Mouse (Mus musculus): ENCODE results near the gene Dnaic2. TPM values are rescaled to one million over a fixed set of nuclear protein-coding genes. Genes with fewer than 3 reads are reported as not detected.

Gene Dnaic2
- polyA plus RNA-seq, 1 experiment = not detected

DNA sequence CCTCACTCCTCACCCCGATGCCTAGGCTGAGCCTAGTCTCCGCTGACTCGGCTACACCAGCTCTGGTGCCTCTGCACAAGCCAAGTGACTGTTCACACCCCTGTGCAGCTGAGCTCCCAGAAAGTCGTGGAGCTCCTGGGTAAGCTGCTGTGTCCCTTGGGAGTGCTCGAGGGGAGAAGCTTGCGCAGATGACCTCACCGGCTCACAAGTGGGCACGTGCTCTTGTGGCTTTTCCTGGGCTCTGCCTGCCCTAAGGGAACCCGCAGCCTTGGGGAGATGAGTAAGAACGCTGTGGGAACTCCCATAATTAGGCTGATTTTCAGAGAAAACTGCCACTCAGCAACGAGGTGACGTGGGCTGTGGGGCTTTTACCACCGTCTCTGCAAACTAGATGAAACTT lies 4.2 kb upstream of the Dnaic2 start:
- no peak for TF ChIP-seq GATA1 (IDR thresholded peaks at IDR 0.05; ENCODE audit: low read length)

- TF ChIP-seq GATA1 (IDR thresholded peaks at IDR 0.05; ENCODE audit: low read length) = no peak
Measured at GRCm38 (mm10) chr11:114724787-114725590, 2.2 kb upstream of the Dnaic2 start.

DNA sequence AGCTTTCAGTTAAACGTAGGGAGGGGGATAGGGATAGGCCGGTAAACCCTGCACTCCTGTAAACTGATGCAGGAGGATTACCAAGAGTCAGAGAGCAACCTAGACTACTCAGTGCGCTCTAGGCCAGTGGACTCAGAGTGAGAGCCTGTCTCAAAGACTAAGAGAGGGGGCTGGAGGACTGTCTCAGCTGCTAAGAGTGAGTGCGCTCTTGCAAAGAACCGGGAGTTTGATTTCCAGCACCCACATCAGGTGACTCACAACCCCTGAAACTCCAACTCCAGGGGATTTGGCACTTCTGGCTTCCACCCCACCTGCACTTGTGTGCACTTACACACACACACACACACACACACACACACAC lies 598 bp downstream of the Dnaic2 start:
- TF ChIP-seq GATA1 (IDR thresholded peaks at IDR 0.05; ENCODE audit: low read length) = no peak

DNA sequence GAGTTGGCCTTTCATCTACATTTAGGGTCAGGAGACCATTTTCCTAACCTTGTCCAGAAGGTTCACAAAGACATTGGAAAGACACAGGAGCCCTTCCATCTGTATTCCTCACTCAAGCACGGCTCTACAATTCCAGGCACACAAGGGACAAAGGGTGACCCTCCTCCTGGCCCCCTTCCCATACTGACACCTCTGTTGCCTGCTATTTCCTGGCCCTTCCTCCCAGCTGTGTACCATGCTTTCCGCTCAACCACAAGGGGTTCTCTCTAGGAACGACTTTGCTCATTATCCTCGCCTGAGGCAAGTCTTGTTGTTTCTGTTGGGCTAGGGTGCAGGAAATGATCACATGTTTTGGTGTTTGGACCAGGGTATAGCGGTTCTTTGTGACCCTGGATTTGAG lies 1.1 kb downstream of the Dnaic2 start:
- TF ChIP-seq GATA1 (IDR thresholded peaks at IDR 0.05; ENCODE audit: low read length) = no peak

GRCm38 (mm10) chr11:114729832-114730363 lies 2.7 kb downstream of the Dnaic2 start:
- TF ChIP-seq GATA1 (IDR thresholded peaks at IDR 0.05; ENCODE audit: low read length) = no peak

DNA sequence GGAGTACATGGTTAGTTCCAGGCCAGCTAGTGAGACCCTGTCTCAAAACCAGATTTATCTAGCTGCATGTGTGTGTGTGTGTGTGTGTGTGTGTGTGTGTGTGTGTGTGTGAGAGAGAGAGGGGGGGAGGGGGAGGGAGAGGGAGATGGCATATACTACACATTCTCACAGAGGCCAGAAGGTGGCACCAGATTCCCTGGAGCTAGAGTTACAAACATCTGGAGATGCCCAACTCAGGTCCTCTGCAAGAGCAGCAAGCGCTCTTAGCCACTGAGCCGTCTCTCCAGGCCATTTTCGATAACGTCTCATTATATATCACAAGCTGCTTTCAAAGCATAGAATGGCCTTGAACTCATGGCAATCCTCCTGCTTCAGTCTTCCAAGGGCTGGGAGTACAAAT lies 4.5 kb downstream of the Dnaic2 start:
- TF ChIP-seq GATA1 (IDR thresholded peaks at IDR 0.05; ENCODE audit: low read length) = no peak

DNA sequence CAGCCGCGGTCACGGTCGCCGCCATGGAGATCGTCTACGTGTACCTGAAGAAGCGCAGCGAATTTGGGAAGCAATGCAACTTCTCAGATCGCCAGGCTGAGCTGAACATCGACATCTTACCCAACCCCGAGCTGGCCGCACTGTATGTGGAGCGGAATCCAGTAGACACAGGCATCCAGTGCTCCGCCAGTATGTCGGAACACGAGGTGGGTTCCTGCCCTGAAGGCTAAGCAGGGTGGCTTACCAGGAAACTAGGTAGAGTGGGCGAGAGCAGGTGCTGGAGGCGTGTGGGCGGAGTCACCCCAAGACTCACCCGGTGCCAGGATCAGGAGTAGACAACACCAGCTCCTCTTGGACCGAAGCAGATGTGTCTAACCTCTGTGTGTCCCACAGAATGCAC lies 5.7 kb downstream of the Dnaic2 start:
- TF ChIP-seq GATA1 (IDR thresholded peaks at IDR 0.05; ENCODE audit: low read length) = no peak

DNA sequence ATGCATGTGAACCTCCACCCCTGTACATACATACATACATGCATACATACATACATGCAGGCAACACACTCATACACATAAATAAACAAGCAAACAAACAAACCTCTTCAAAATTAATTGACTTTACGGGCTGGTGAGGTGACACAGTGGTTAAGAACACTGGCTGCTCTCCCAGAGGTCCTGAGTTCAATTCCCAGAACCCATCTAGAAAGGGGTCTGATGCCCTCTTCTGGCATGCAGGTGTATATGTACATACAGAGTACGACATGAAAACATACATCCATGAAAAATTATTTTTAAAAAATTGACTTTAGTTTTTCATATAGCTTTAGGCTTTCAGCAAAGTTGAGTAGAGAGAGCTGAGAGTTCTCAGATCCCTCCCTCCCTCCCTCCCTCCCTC lies 8.9 kb downstream of the Dnaic2 start:
- no peak for TF ChIP-seq GATA1 (IDR thresholded peaks at IDR 0.05; ENCODE audit: low read length)

GRCm38 (mm10) chr11:114736913-114737624 lies 9.9 kb downstream of the Dnaic2 start:
- TF ChIP-seq GATA1 (IDR thresholded peaks at IDR 0.05; ENCODE audit: low read length) = no peak

GRCm38 (mm10) chr11:114740598-114740997 lies 13.4 kb downstream of the Dnaic2 start:
- no peak for TF ChIP-seq GATA1 (IDR thresholded peaks at IDR 0.05; ENCODE audit: low read length)

DNA sequence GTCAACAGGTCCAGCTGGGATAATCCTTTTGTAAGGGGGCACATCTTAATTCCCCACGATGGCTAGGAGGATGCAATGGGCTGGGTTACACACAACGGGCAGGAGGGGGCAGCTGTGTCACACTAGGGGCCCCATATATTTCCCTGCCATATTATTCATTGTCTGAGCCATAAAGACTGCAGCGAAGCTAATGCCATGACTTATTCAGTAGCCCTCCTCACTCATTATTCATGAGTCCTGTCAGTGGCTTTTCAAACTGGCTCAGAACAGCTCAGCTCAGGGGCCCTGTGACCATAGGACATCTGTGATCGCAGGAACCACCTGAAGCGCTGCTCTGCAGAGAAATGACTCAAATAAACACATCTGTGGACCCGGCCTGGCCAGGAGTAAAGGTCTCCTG lies 14.2 kb downstream of the Dnaic2 start:
- TF ChIP-seq GATA1 (IDR thresholded peaks at IDR 0.05; ENCODE audit: low read length) = no peak

GRCm38 (mm10) chr11:114745134-114745533 lies 17.9 kb downstream of the Dnaic2 start:
- TF ChIP-seq GATA1 (IDR thresholded peaks at IDR 0.05; ENCODE audit: low read length) = no peak

- TF ChIP-seq GATA1 (IDR thresholded peaks at IDR 0.05; ENCODE audit: low read length) = no peak
Measured at GRCm38 (mm10) chr11:114747564-114748138, 20.4 kb downstream of the Dnaic2 start.

- TF ChIP-seq GATA1 (IDR thresholded peaks at IDR 0.05; ENCODE audit: low read length) = no peak
Measured at GRCm38 (mm10) chr11:114764820-114765818, 37.9 kb downstream of the Dnaic2 start, which contains the start of gene Kif19a. TSS of gene Kif19a (plus strand) at chr11:114765388.

DNA sequence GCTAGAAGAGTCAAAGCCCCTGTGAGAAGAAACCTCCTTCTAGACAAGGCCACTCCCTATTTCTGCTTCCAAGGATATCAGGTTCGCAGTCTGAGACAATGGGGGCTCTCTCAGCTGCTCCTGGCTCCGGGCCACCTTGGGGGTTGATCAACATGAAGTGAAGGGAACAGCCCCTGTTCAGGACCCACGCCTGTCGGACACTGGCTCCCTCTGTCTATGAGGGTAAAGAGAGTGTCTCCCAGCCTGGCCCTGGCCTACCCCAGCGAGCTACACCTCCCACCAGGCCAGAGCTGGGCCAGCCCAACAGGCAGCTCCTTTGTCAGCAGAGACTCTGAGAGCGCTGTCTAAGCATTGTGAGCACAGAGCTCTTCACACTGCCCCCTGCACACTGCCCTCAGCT lies 42.7 kb downstream of the Dnaic2 start:
- no peak for TF ChIP-seq GATA1 (IDR thresholded peaks at IDR 0.05; ENCODE audit: low read length)
